Mouse (Mus musculus): ENCODE measurements around the gene Col6a5.
"Not testable (repeated sequence)": the region's sequence is repeated elsewhere in the genome, so short reads cannot be mapped to it uniquely, and the experiment has no call there.

Col6a5 gene

GRCm38 (mm10) chr9:105909352-105909751, 51.1 kb downstream of the Col6a5 start:
- DNase-seq (ENCODE audit: low read depth): no peak

- DNase-seq (ENCODE audit: low read depth): no peak
Observed at GRCm38 (mm10) chr9:105907411-105907810, 53.0 kb downstream of the Col6a5 start.

DNA sequence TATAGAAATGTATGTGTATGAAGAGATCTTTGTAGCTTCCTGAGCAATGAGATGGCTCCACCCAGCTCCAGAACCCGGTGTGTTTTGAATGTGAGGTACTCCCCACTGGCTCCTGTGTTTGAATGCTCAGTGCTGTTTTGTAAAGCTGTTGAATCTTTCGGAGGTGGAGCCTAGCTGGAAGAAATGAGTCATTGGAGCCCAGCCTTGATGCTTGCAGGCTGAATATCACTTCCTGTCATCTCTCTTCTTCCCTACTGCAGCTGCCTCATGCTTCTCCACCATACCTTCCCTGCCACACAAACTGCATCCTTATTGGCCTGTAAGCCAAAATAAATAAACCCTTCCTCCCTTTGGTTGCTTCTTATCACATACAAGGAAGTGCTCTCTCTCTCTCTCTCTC, 72.9 kb downstream of the Col6a5 start:
- DNase-seq (ENCODE audit: low read depth): no peak

DNA sequence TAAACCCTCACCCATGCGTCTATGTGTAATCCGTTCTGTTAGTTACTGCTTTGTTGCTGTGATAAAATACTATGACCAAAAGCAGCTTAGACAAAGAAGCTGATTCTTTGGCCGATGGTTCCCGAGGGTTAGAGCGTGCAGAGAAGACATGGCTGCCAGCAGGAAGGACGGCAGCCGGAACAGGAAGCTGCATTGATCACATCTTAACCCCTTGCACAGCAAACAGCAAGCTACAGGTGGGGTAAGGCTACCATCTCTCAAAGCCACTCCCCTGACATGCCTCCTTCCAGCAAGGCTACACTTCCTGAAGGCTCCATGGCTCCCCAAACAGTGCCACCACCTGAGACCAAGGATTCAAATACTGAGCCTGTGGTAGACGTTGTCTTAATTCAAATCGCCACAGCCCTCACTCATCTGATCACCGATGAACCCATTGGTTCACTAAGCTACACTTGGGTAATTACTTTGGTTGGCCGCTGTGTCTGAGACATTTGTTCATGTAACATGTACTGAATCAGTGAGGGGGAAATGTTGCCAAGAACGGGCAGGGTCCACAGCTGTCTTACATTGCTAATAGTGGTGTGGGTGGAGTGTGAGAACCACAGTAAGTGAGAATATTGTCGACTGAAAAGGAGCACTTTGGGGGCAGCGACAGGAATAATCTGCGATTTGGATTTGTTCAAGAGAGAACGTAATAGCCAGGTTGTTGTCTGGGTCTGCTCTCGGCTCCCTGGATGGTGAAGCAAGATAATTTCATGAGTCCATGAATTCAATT, 75.6 kb downstream of the Col6a5 start:
- no peak for DNase-seq (ENCODE audit: low read depth)

GRCm38 (mm10) chr9:105880743-105881142, 79.7 kb downstream of the Col6a5 start:
- DNase-seq (ENCODE audit: low read depth): no peak

GRCm38 (mm10) chr9:105878365-105879108, 81.9 kb downstream of the Col6a5 start:
- no peak for DNase-seq (ENCODE audit: low read depth)

GRCm38 (mm10) chr9:105876124-105876523, 84.3 kb downstream of the Col6a5 start:
- DNase-seq (ENCODE audit: low read depth): no peak

DNA sequence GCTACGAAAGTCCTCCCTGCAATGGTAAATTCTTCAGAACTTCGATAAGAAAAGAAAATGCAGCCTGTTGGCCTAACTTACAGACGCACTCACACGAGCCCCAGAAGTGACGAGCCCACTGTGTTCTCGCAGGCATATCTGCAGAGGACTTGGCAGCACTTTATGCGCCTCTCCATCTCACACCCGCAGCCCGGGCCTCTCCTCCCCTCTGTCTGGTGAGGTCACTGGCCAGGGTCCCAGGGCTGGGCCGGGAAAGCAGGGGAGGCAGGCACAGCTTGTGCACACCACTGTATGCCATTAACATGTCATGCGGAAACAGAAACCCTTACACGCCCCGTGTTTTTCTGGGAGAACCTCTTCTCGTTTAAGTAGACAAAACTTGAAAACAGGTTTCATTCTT, 88.8 kb downstream of the Col6a5 start:
- DNase-seq (ENCODE audit: low read depth): no peak

- DNase-seq (ENCODE audit: low read depth): peak; percentile 2
Observed at GRCm38 (mm10) chr9:105857773-105858172, 102.7 kb downstream of the Col6a5 start.

DNA sequence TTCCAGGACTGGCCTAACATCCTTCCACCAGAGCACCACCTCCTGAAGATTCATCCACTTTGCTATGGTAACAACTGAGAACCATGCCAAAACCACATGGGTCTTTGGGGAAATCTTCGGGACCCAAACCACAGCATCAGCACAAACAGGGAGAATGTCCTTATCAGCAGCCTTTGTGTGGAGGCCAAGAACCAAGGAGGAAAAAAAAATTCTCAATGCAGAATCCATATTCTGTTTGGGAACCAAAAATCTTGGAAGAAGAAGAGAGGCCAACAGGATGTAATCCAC, 107.7 kb downstream of the Col6a5 start:
- DNase-seq (ENCODE audit: low read depth): no peak

- no peak for DNase-seq (ENCODE audit: low read depth)
Observed at GRCm38 (mm10) chr9:105852015-105852777, 108.2 kb downstream of the Col6a5 start.

DNA sequence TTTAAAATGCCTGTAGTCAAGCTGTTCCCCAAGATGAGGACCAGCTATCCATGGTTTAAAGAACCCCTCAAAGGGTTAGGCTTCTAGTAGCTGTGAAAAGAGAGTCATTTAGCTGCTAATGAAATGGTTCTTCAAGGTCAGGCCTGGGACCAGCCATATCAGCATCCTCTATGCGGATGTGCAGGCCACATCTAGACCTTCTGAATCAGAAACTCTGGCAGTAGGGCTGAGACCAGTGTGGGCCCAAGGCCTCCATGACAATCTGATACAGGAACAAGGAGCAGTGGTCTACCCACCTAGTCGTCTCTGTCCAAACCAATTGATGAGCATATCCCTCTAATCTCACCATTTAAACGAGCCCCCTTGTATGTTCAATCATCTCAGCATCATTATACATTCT, 109.4 kb downstream of the Col6a5 start:
- no peak for DNase-seq (ENCODE audit: low read depth)

DNA sequence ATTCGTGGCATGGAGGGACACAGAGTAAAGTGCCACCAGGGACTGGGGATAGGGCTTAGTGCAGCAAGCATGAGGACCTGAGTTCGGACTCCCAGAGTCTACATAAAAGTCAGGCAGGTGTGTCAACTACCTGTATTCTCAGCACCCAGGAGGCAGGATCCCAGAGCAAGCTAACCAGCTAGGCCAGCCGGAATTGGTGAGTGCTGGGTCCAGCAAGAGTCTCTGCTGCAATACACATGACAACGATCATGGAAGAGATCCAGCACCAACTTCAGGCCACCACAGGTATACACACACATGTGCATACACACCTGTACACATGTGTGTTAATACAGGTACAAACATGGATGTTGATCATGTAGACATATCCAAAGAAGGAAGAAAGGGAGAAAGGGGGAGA, 112.0 kb downstream of the Col6a5 start:
- no peak for DNase-seq (ENCODE audit: low read depth)

DNA sequence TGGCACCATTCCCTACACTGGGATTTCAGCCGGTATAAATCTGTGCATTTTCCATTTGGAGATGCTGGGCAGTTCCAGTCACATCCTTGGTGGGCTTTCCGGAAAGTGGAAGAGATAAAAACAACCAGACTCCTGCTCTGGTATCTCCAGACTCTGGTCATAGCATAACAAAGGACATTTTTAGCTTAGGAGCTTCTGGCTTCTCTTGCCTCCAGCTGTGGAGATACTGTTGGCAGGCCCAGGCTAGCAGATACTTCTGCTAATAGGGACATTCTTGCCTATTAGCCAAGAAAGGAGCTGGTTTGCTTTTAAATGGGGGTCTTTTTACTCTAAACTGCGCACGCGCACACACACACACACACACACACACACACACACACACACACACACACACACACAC, 113.2 kb downstream of the Col6a5 start:
- no peak for DNase-seq (ENCODE audit: low read depth)

DNA sequence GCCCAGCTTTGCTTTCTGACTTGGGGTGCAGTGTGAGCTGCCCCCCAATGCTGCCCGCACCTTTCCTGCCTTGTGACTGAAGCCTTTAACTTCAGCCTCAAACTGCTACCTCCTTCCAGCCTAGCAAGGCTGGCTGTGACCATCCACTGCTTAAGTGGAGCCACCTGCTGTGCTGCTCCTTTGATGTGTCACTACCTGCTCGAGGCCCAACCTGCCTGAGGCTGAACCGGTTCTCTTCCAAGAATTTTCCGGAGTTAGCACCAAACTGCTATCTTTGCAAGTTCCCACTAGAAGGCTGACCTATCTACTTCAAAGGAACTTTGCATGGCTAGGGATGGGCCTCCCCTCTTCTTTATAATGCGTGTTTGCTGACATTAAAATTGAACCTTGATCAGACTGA, 119.1 kb downstream of the Col6a5 start:
- not testable (repeated sequence) for DNase-seq (ENCODE audit: low read depth)

GRCm38 (mm10) chr9:105839147-105839515, 121.3 kb downstream of the Col6a5 start:
- DNase-seq (ENCODE audit: low read depth): no peak

DNA sequence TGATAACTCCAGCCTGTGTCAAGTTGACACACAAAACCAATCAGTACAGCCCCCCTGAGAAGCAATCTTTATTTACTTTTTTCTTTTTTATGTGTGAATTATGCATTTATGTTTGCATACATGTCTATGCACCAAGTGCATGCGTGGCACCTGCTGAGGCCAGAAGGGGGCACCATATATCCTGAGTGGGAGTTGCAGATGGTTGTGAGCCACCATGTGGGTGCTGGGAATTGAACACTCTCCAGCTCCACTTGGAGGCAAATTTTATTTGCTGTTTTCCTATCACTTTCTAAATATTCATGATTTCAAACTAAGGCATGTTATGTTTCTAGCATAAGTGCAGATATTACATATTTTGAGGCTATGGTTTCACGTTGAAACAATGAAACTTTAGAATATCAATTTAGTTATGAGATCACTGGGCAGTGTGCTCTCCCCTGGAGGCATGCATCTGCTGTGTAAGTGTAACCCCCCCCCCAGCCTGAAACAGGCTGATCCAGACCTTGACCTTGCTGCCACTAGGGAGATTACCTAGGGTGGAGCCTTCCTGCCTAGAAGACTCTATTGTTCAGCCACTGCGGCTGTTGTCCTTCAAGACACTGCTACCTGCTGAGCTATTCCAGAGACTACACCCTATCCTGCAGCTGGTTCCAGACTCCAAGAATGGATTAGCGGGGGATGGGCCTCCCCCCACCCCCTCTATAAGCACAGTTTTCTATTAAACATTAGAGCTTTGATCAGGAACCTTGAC, 121.9 kb downstream of the Col6a5 start:
- DNase-seq (ENCODE audit: low read depth): no peak

DNA sequence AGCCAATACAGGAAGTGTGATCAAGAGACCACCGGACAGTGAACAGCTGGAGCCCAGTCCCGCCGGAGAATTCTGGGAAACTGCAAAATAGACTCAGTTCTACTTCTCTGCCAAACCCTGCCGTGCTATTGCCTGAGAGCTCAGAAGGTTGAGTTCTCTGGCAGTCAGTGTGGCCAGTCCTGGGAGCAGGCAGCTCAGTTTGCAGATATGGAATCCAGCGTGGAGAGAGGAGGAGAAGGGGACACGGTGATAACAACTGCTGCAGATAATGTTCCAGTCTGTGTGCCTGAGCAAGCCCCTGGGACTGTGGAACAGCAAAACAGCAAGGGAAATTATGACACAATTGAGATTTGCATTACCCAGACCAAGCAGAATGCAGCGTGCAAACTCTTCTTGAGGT, 124.9 kb downstream of the Col6a5 start:
- no peak for DNase-seq (ENCODE audit: low read depth)

DNA sequence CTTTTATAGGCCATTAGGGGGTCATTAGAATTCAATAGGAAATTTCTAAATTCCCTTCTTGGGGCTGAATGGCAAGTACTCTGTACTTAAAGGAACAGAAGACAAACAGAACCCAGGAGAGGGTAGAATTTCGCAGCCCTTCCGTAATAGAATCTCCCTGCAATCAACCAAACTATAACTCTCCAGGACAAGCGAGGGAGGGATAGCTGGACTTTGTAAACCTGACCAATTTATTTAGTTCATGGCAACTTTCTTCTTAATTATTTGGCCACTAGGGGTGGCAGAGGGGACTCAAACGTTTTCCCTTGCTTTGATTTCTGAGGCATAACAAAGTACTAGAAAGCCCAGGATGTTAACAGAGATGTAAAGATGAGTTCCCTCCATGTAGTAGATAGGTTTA, 125.6 kb downstream of the Col6a5 start:
- no peak for DNase-seq (ENCODE audit: low read depth)

DNA sequence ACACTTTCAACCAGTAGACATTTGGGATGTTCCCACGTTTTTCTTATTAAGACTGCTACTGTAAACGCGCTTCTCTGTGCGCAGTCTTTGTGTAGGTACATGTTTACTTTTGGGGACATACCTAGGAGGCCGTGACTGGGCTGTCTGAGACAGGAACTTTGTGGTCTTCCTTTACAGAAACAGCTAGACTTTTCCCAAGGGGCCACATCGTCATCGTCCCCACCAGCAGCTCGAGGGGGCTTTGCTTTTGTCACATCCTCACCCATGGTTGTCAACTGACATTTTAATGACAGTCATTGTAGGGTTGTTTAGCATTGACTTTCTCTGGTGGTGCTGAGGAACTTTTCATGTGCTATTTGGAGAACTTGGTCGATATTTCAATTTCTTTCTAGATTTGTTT, 129.2 kb downstream of the Col6a5 start:
- DNase-seq (ENCODE audit: low read depth): no peak

- no peak for DNase-seq (ENCODE audit: low read depth)
Observed at GRCm38 (mm10) chr9:105827791-105828385, 132.6 kb downstream of the Col6a5 start, which contains the start of gene Col6a6. Gene Col6a6 (minus strand): TSS chr9:105828160.

GRCm38 (mm10) chr9:105827076-105827647, 133.3 kb downstream of the Col6a5 start:
- no peak for DNase-seq (ENCODE audit: low read depth)
